ENCODE assay signal across 8 mouse cellular contexts in the genomic region with DNA sequence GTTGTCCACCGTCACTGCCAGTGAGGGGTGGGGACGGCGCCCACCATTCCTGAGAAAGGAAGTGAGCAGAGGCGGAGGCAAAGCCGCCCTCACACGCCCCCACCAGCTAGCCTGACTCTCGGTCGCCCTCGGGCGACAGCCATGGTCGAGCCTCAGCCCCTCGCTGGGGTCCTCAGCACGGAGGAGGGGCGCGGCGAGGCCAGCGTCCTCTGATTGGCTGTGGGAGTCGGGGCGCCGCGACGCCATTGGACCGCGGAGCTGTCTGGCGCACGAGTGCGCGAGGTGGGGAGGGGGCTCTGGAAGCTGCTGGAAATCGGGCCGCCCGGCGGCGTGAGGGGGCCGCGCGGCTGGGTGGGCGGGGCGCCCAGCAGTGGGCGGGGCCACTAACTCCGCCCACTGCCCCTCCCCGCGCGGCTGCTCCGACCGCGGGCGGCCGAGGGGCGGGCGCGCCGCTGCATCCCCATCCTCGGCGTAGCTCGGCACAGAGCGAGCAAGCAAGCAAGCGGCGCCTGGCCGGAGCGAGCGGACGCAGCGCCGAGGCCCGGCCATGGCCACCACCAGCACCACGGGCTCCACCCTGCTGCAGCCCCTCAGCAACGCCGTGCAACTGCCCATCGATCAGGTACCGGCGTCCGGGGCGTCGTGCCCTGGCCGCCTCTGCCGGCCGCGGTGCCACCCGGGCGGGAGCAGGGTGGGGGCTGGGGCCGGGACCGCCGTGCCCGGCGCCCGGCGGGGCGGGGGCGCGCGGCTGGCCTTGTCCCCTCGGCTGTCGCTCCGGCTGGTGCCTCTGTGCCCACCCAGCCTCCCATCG. TPM values are rescaled to one million over a fixed set of nuclear protein-coding genes. Genes with fewer than 3 reads are reported as not detected.
DNase-seq lines count a peak whose midpoint lies in the region; ATAC-seq lines count a peak whose summit lies in the region.

No protein-coding gene starts in this region.

- no peaks in the 10 kb centered on the region for H3K27me3 ChIP-seq in hindbrain, embryonic 10.5 days (ENCODE audit: insufficient read depth, poor library complexity, severe bottlenecking)

- H3K4me1 ChIP-seq in hindbrain, embryonic 10.5 days (replicated peaks): peaks cover 48% of the 10 kb centered on the region

- H3K36me3 ChIP-seq in hindbrain, embryonic 10.5 days: no peaks in the 10 kb centered on the region

- no peaks in the 10 kb centered on the region for H3K9me3 ChIP-seq in hindbrain, embryonic 10.5 days

- WGBS in hindbrain, embryonic 10.5 days: under 1% methylated on average over 93 of the region's 95 CpGs

- peak; percentile 94 for ATAC-seq in frontal cortex, adult (ENCODE audit: low TSS enrichment)

- DNase-seq in Muller cell, postnatal 12 days (ENCODE audit: inconsistent ontology term): peak; percentile 98
- peak; percentile 58 for DNase-seq in cerebellum, adult 9-10 months
- DNase-seq in hindbrain, embryonic 10.5 days (ENCODE audit: low spot score): peak; percentile 98
- DNase-seq in layer of hippocampus, postnatal 14 days (ENCODE audit: low spot score in 2 of 2): peak; percentile 89 to 94
- peak; percentile 93 for DNase-seq in lung, postnatal 10 days
- peak; percentile 99 for DNase-seq in retina, postnatal 1 day
- peak; percentile 90 for DNase-seq in thymus, postnatal 4 days

- peak overlapping the region; percentile 100 for H3K27ac ChIP-seq in hindbrain, embryonic 10.5 days

- peak overlapping the region; percentile 94 for H3K4me3 ChIP-seq in hindbrain, embryonic 10.5 days

RNA-seq across cellular contexts. Expression of a gene that starts 0.7 kb away (rescaled TPM):
- polyA plus RNA-seq in hindbrain, embryonic 10.5 days (2016; fragmentation: Nextera tagmentation; extraction: Ambion mirVana): 43.6 and 45.6 TPM in 2 replicates
- 10 to 100 TPM; 62.6 to 69.3 TPM for total RNA-seq in layer of hippocampus, postnatal 14 days (2021)

Comparison
In these comparisons a context has a peak if more than half of its experiments do, and no peak if none do; other contexts are left out.
1. Peak in every context shown above with its lines: DNase-seq, ATAC-seq, H3K4me3 ChIP-seq and H3K27ac ChIP-seq.